Mouse (Mus musculus): Measurements from ENCODE around the gene Rdh9. TPM values are rescaled to one million over a fixed set of nuclear protein-coding genes. Genes with fewer than 3 reads are reported as not detected.
"Not testable (repeated sequence)": the region's sequence is repeated elsewhere in the genome, so short reads cannot be mapped to it uniquely, and the experiment has no call there.

Gene Rdh9
- polyA plus RNA-seq, 1 experiment from 2014 or later = 0.11 TPM

- no peak for ATAC-seq (replicated peaks; ENCODE audit: insufficient number of reproducible peaks, insufficient read depth, low FRiP score, low read depth)
- Histone ChIP-seq H3K36me3 (no peaks in the 10 kb centered on the region), H3K4me1 (replicated peaks) (no peaks in the 10 kb centered on the region), H3K27ac (no peak overlapping the region), H3K4me2 (no peak overlapping the region), H3K4me3 (no peak overlapping the region), H3K27me3 (no peaks in the 10 kb centered on the region), H3K9me3 (replicated peaks) (no peaks in the 10 kb centered on the region), H3K9ac (no peak overlapping the region)
Measured at GRCm38 (mm10) chr10:127815888-127816287, 39.7 kb downstream of the Rdh9 start.

GRCm38 (mm10) chr10:127817268-127817910, 41.2 kb downstream of the Rdh9 start:
- H3K4me2 ChIP-seq, H3K27ac ChIP-seq: not testable (repeated sequence)
- 66% methylated on average over 4 of the region's 4 CpGs for WGBS

GRCm38 (mm10) chr10:127821806-127822205, 45.6 kb downstream of the Rdh9 start:
- H3K27ac ChIP-seq; H3K9me3 ChIP-seq (replicated peaks); H3K36me3 ChIP-seq; H3K4me3 ChIP-seq; H3K4me2 ChIP-seq; H3K9ac ChIP-seq; ATAC-seq (replicated peaks; ENCODE audit: insufficient number of reproducible peaks, insufficient read depth, low FRiP score, low read depth); H3K4me1 ChIP-seq (replicated peaks); H3K27me3 ChIP-seq: not testable (repeated sequence)
- WGBS = 75% methylated on average over 2 of the region's 2 CpGs

More at GRCm38 (mm10) chr10:127817268-127817910, 41.2 kb downstream of the Rdh9 start:
- not testable (repeated sequence) for ATAC-seq (replicated peaks; ENCODE audit: insufficient number of reproducible peaks, insufficient read depth, low FRiP score, low read depth); H3K36me3 ChIP-seq; H3K27me3 ChIP-seq; H3K9ac ChIP-seq; H3K4me3 ChIP-seq; H3K4me1 ChIP-seq (replicated peaks); H3K9me3 ChIP-seq (replicated peaks)

- no peaks in the 10 kb centered on the region for H3K36me3 ChIP-seq
- H3K9me3 ChIP-seq (replicated peaks) = no peaks in the 10 kb centered on the region
- WGBS = 73% methylated on average over 6 of the region's 6 CpGs
- H3K4me2 ChIP-seq = no peak overlapping the region
- no peak overlapping the region for H3K27ac ChIP-seq
- H3K9ac ChIP-seq = no peak overlapping the region
- no peaks in the 10 kb centered on the region for H3K27me3 ChIP-seq
- no peaks in the 10 kb centered on the region for H3K4me1 ChIP-seq (replicated peaks)
- no peak overlapping the region for H3K4me3 ChIP-seq
- no peak for ATAC-seq (replicated peaks; ENCODE audit: insufficient number of reproducible peaks, insufficient read depth, low FRiP score, low read depth)
Measured at GRCm38 (mm10) chr10:127825386-127825785, 49.2 kb downstream of the Rdh9 start.

GRCm38 (mm10) chr10:127829121-127829520, 52.9 kb downstream of the Rdh9 start:
- H3K27me3 ChIP-seq = no peaks in the 10 kb centered on the region
- H3K9ac ChIP-seq = no peak overlapping the region
- no peak overlapping the region for H3K4me2 ChIP-seq
- no peak overlapping the region for H3K27ac ChIP-seq
- no peaks in the 10 kb centered on the region for H3K9me3 ChIP-seq (replicated peaks)
- H3K4me3 ChIP-seq = no peak overlapping the region
- no peaks in the 10 kb centered on the region for H3K4me1 ChIP-seq (replicated peaks)
- WGBS = 55% methylated on average over 3 of the region's 3 CpGs
- ATAC-seq (replicated peaks; ENCODE audit: insufficient number of reproducible peaks, insufficient read depth, low FRiP score, low read depth) = no peak
- no peaks in the 10 kb centered on the region for H3K36me3 ChIP-seq

- H3K4me3 ChIP-seq; H3K4me1 ChIP-seq (replicated peaks); H3K27me3 ChIP-seq; H3K36me3 ChIP-seq; H3K27ac ChIP-seq; H3K9me3 ChIP-seq (replicated peaks); H3K9ac ChIP-seq; H3K4me2 ChIP-seq; ATAC-seq (replicated peaks; ENCODE audit: insufficient number of reproducible peaks, insufficient read depth, low FRiP score, low read depth): not testable (repeated sequence)
- 90% methylated on average over 1 of the region's 1 CpGs for WGBS
Measured at GRCm38 (mm10) chr10:127834186-127834585, 58.0 kb downstream of the Rdh9 start.

GRCm38 (mm10) chr10:127835292-127835691, 59.1 kb downstream of the Rdh9 start:
- no peak for ATAC-seq (replicated peaks; ENCODE audit: insufficient number of reproducible peaks, insufficient read depth, low FRiP score, low read depth)
- Histone ChIP-seq H3K9ac (no peak overlapping the region), H3K36me3 (no peaks in the 10 kb centered on the region), H3K4me1 (replicated peaks) (no peaks in the 10 kb centered on the region), H3K27ac (no peak overlapping the region), H3K27me3 (no peaks in the 10 kb centered on the region), H3K4me3 (no peak overlapping the region), H3K9me3 (replicated peaks) (no peaks in the 10 kb centered on the region), H3K4me2 (no peak overlapping the region)
- 64% methylated on average over 5 of the region's 5 CpGs for WGBS

- not testable (repeated sequence) for H3K4me3 ChIP-seq; H3K27me3 ChIP-seq; H3K4me1 ChIP-seq (replicated peaks); H3K9me3 ChIP-seq (replicated peaks); H3K36me3 ChIP-seq; ATAC-seq (replicated peaks; ENCODE audit: insufficient number of reproducible peaks, insufficient read depth, low FRiP score, low read depth); H3K4me2 ChIP-seq; H3K9ac ChIP-seq; H3K27ac ChIP-seq
- WGBS = 87% methylated on average over 5 of the region's 5 CpGs
Measured at GRCm38 (mm10) chr10:127837793-127838192, 61.6 kb downstream of the Rdh9 start.

- no peak overlapping the region for H3K4me3 ChIP-seq
- H3K27ac ChIP-seq = no peak overlapping the region
- H3K9ac ChIP-seq = no peak overlapping the region
- H3K27me3 ChIP-seq = no peaks in the 10 kb centered on the region
- H3K9me3 ChIP-seq (replicated peaks) = no peaks in the 10 kb centered on the region
- WGBS = 78% methylated on average over 2 of the region's 2 CpGs
- ATAC-seq (replicated peaks; ENCODE audit: insufficient number of reproducible peaks, insufficient read depth, low FRiP score, low read depth) = no peak
- H3K4me2 ChIP-seq = no peak overlapping the region
- H3K4me1 ChIP-seq (replicated peaks) = no peaks in the 10 kb centered on the region
- no peaks in the 10 kb centered on the region for H3K36me3 ChIP-seq
Measured at GRCm38 (mm10) chr10:127838539-127838938, 62.4 kb downstream of the Rdh9 start.

GRCm38 (mm10) chr10:127840776-127841175, 64.6 kb downstream of the Rdh9 start:
- no peaks in the 10 kb centered on the region for H3K9me3 ChIP-seq (replicated peaks)
- H3K27ac ChIP-seq = no peak overlapping the region
- no peak for ATAC-seq (replicated peaks; ENCODE audit: insufficient number of reproducible peaks, insufficient read depth, low FRiP score, low read depth)
- H3K4me2 ChIP-seq = no peak overlapping the region
- H3K27me3 ChIP-seq = no peaks in the 10 kb centered on the region
- no peaks in the 10 kb centered on the region for H3K4me1 ChIP-seq (replicated peaks)
- WGBS = 69% methylated on average over 2 of the region's 2 CpGs
- H3K36me3 ChIP-seq = no peaks in the 10 kb centered on the region
- no peak overlapping the region for H3K4me3 ChIP-seq
- H3K9ac ChIP-seq = no peak overlapping the region

All from heart, embryonic 15.5 days (tissue).